Mouse (Mus musculus) stomach, postnatal 0 days (tissue): ENCODE measurements around the gene Mslnl.

ENCODE experiments used
- CTCF ChIP-seq: IDR thresholded peaks from 2 replicates; pipeline ENCODE4 v1.5.1; 2016; ENCODE audit warnings: antibody characterized with exemption, low read depth, mild to moderate bottlenecking, moderate library complexity
- EP300 ChIP-seq: optimal IDR thresholded peaks from 2 replicates; pipeline ENCODE3; 2016; ENCODE audit warnings: antibody characterized with exemption

DNA sequence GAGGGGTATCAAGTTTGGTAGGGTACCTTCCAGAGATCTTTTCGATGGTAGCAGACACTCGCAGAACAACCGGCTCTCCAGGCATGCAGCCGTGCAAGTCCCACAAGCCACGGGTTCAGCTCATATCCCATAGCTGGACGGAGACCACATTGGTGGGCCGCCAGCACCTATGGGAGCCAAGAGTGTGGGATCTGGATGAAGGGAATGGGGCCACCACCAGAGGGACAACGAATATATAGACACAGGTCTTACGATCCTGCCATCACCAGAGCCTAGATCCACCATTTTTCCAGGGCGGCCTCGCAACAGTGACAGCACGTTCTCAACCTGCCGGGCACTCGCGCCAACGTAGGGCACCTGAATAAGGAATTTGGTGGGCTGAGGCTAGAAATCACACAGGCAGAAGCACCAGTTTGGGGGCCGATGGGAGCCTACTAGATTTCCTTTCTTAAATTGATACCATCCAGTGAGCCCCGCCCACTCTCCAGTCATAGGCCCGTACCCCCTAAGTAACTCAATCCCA is 55.5 kb downstream of the Mslnl start:
- TF ChIP-seq EP300 (no peak), CTCF (no peak)
